Mouse (Mus musculus) MEL-GATA-1-ER (cell line): ENCODE data around the gene Rps6kl1.
A peak's percentile ranks its signal among the peaks of the same experiment; 100 is the strongest.

Experiments
- DNase-seq: peaks from one replicate; pipeline ENCODE4 v3.0.0-alpha.2; 2012; ENCODE audit warnings: low read depth; ENCODE audit errors: extremely low read depth

Gene Rps6kl1

GRCm38 (mm10) chr12:85141096-85141495, 10.0 kb downstream of the Rps6kl1 start:
- DNase-seq, result no peak

GRCm38 (mm10) chr12:85140036-85140701, 10.9 kb downstream of the Rps6kl1 start:
- DNase-seq, result no peak

GRCm38 (mm10) chr12:85136627-85137026, 14.4 kb downstream of the Rps6kl1 start:
- DNase-seq, result no peak

- no peak for DNase-seq
Measured at GRCm38 (mm10) chr12:85135513-85136470, 15.3 kb downstream of the Rps6kl1 start.

GRCm38 (mm10) chr12:85134043-85134794, 16.8 kb downstream of the Rps6kl1 start:
- no peak for DNase-seq

- DNase-seq, result no peak
Measured at GRCm38 (mm10) chr12:85131361-85131760, 19.7 kb downstream of the Rps6kl1 start.

GRCm38 (mm10) chr12:85129426-85129978, 21.6 kb downstream of the Rps6kl1 start:
- no peak for DNase-seq

GRCm38 (mm10) chr12:85126986-85127603, 24.0 kb downstream of the Rps6kl1 start:
- no peak for DNase-seq

- DNase-seq, result no peak
Measured at GRCm38 (mm10) chr12:85124751-85125150, 26.3 kb downstream of the Rps6kl1 start.

GRCm38 (mm10) chr12:85123645-85124044, 27.4 kb downstream of the Rps6kl1 start:
- no peak for DNase-seq

- no peak for DNase-seq
Measured at GRCm38 (mm10) chr12:85123108-85123530, 27.9 kb downstream of the Rps6kl1 start.

- DNase-seq, result no peak
Measured at GRCm38 (mm10) chr12:85121806-85122459, 29.1 kb downstream of the Rps6kl1 start.

GRCm38 (mm10) chr12:85115678-85116077, 35.4 kb downstream of the Rps6kl1 start:
- DNase-seq, result no peak

- no peak for DNase-seq
Measured at GRCm38 (mm10) chr12:85113917-85114316, 37.1 kb downstream of the Rps6kl1 start.

- DNase-seq, result no peak
Measured at GRCm38 (mm10) chr12:85113337-85113736, 37.7 kb downstream of the Rps6kl1 start.

- DNase-seq, result no peak
Measured at GRCm38 (mm10) chr12:85112550-85113251, 38.4 kb downstream of the Rps6kl1 start.

- DNase-seq, result peak; percentile 59
Measured at GRCm38 (mm10) chr12:85110698-85111592, 40.1 kb downstream of the Rps6kl1 start, which contains the start of the genes Prox2 and Dlst. TSS of gene Prox2 (minus strand) at chr12:85110759. TSS of gene Dlst (plus strand) at chr12:85110833.

GRCm38 (mm10) chr12:85110011-85110697, 40.9 kb downstream of the Rps6kl1 start:
- no peak for DNase-seq
